Mouse (Mus musculus): Measurements from ENCODE around the gene Zfp385a. TPM values are rescaled to one million over a fixed set of nuclear protein-coding genes. Genes with fewer than 3 reads are reported as not detected.

The Zfp385a gene
- total RNA-seq, 4 experiments from 2014 or later, result 6.7 to 9.5 (median 8.8) TPM

DNA sequence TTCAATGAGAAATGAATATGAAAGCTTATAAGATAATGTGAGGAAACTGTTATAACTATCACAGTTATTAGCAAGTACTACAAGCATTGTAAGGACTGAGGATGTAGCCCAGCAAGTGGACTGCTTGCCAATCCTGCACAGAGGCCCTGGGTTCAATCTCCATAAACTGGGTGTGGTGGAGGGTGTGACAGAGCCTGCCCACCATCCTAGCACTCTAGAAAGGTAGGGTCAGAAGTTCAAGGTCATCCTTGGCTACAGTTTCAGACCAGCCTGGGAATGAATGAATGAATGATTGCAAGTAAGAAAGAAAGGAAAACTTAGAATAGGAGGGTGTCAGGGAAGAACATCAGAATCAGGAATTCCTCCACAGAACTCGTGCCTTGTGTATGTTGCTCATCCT, 23.9 kb upstream of the Zfp385a start:
- no peak for DNase-seq (ENCODE audit: low spot score)

DNA sequence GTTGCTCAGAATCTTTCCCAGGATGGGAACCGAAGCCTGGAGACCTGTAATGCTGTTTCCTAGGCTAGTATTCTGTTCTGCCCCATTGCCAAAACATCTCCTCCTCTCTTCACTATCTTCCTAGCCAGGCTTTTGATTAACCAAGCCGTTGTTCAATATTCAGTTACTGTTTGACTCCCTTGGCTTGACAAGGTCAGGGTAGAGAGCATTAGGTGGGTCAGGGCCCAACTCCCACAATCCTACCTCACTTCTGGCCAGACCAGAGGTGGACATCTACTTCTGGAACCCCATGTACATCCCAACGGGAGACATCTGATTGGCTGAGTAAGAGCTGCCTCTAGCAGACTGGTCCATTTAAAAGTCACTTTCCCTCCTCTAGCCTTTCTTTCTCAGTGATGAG, 23.1 kb upstream of the Zfp385a start:
- DNase-seq (ENCODE audit: low spot score), result no peak

DNA sequence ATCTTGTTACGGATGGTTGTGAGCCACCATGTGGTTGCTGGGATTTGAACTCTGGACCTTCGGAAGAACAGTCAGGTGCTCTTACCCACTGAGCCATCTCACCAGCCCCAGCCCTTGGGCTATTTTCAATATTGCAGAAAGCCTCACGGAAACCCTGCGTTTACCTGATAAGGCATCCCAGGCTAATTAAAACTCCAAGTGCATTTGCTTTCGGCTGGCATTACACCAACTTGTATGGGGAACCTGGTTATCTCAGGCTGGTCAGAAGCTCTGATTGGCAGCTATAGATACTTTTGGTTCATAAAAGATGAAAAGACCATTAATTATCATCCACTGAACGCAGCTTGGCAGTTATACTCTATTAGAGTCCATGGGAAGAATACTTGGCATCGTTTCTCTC, 22.4 kb upstream of the Zfp385a start:
- no peak for DNase-seq (ENCODE audit: low spot score)

DNA sequence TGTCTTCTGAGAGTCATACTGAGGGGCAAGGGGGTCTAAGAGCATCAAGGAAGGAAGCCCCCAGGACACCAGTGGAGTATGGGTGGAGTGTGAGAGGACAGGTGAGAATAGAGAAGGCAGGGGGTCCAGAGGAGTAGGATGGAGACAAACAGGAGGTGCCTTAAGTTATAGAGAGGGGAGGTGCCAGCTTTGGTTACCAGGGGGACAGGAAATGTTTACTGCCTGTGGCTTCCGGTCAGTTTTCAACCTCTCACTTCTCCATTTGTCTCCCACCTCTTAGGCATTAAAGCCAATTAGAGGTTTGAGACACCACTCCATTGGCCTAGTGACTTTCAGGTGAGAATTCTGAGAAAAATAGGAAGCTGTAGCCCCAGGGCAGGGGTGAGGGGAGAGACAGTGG, 21.4 kb upstream of the Zfp385a start:
- DNase-seq (ENCODE audit: low spot score), result no peak

DNA sequence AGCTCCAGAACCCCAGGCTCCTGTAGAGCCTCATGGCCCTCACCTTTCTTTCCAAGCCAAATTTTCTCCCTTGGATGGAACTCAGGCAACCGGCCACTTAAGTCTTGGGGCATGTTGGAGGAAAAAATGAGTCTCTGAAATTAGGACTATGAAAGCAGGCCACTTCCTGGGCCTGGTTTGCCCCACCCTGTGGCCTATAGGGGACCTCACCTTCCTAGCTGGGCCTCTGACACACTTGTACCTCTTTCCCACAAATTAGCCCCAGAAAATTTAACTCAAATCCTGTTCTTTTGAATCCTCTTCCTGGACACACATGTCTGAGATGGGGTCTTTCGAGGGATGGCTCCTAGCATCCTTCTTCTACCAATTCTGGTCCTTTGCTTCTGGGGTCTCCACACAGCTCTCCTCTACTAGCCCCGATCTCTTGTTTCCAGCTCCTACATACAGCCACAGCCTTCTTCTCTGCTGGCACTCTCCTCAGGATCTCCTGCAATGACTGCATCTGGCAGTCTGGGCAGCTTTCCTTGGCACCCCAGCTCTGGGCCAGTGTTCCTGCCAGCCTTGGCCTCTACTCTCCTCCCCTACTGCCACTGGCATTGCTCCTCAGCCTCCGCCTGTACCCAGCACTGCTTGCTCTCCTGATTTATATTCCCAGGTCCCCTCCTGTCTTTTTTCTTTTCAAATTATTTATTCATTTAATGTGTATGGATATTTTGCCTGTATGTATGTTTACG, 20.1 kb upstream of the Zfp385a start:
- no peak for DNase-seq (ENCODE audit: low spot score)

DNA sequence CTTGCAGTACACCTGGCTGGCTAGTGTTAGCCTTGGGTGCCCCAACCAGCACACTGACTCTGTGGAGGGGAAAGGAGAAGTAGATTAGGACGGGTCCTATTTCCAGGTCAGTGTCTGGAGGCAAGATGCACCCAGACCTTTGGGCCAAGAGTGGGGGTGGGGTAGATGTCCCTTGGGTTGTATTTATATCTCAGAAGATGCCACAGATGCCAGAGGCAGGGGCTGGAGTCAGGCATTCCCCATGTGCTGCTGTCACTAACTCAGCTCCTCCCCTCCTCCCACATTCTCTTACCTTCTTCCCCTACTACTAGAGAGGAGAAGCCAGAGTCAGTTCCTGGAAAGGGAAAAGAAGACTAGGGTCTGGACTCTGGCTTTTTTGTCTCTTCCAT, 19.2 kb upstream of the Zfp385a start:
- no peak for DNase-seq (ENCODE audit: low spot score)

DNA sequence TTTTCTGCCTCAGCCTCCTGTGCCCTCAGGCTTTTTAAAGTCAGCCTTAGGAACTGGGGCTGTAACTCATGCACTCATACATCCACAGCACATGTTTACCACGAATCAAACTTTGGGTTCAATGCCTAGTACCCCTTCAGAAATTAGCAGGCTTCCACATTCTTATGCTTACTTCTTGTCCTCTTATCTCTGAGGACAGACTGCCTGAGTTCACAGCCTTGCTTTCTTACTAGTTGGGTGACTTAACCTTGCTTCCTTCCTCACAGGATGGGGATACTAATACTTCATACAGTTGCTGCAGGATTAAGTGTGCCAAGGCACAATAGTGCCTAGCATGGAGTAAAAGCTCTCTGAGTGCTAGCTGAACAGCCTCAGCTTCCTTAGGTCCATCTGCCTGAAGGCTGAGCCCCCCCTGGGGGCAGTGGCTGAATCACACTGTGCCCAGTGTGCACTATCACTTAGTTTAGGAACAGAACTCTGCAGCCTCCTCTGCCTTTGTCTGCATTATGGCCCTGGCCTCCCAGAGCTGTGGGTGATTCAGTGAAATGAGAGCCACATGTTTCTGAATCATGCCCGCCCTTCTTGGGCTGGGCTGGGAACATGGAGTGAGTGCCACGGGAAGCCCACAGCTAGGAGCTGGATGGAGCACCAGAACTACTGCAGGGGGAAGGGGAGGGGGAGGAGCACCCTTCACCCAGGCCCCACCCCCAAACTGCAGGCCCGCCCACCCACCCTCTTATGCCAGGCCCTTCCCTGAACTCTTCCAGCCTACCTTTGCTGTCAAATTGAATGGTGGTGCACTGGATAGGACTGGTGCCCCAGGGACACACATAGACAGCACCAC, 18.6 kb upstream of the Zfp385a start:
- DNase-seq (ENCODE audit: low spot score), result no peak

DNA sequence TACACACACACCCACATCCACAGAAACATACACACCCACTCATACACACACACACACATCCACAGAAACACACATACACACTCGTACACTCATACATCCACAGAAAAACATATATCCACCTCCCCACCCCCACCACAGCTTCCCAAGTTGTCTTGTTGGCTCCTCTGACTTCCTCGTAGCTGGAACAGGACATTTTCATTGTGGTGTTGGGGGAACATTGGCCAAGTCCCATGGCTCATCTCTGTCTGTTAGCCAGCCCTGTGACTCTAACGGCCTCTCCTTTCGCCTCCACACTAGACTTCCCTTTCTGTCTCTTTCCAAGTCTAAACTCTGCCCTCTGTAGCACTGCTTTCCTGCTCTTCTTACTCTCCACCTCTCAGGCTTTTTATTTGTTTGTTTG, 17.9 kb upstream of the Zfp385a start:
- no peak for DNase-seq (ENCODE audit: low spot score)

DNA sequence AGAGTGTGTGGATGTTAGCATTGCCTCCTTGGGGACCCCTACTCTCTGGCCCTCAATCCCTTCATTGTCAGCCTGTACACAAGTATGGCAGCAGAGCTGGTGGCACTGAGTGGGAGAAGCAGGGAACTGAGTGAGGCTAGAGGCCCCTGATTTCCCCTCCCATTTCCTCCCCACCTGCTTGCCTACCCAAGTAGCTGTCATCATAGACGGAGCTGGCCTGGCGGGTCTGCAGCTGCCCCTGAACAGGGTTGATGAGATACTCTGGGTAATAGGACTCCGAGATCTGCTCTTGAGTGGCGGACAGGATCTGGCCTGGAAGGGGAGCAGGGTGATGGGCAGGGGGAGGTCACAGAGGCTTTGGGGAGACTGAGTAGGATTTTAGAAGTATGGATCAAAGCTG, 16.2 kb upstream of the Zfp385a start:
- no peak for DNase-seq (ENCODE audit: low spot score)

DNA sequence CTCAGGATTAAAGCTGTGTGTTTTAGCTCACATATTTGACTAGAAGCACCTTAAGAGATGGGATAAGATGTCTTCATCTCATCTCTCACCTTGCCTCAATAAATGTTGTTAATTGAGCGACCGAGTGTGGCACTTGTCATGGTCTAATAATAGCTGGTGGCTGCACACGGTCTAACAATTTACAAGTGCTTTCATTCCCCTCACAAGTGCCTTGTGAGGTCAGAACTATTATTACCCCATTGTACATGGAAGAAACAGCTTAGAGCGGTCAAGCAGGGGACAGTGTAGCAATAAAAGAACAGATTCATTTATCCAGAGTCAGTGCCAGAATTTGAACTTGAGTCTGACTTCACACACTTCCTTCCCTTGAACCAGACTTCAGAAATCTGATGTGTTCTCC, 15.5 kb upstream of the Zfp385a start:
- no peak for DNase-seq (ENCODE audit: low spot score)

DNA sequence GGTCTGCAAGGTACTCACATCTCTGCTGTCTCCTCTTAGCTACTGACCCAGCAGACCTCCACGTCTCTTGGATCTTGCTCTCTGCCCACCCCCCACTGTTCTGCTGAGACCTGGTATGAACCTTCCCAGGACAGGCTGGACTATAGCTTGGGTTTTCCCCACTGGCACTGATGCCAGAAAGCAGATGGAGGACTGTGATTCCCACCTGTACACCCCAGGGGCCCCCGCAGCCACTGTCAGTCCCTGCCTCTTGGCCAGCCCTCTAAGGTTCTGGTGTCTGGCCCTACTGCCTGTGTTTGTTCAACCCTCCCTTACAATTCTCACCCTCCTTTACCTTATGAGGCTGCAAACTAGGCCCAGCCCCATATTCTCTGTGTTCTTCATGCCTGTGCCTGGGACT, 14.8 kb upstream of the Zfp385a start:
- no peak for DNase-seq (ENCODE audit: low spot score)

DNA sequence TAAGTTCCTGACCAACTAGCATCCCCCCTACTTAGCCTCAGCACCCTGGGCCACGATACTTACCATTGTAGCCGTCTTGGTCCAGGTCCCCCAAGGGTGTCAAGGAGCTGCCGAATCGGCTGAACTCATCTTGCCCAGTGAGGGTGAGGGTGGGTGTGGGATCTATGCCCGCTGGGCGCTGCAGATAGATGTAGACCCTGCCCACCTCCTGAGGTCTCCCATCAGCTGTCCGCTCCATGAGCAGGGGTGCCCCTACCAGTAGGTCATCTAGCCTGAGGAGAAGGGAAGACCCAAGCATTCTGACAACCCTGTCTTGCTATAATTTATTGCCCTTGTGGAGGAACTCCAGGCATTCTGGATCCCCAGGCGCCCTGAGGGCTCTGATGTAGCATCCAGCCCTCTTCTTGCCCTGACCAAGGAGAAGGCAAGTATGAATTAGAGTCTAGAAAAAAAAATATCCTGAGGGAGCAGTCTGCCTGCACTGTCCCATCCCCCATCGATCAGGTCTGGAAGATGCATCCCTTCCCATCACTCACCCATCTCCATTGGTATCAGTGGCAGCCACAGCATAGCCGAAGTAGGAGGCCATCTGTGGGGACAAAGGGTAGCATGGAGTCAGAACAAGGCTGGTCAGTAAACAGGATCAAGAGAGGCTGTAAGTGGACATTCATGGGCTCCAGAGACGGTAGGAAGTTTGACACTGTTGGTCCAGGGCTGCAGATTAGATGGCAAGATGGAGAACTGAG, 13.8 kb upstream of the Zfp385a start:
- DNase-seq (ENCODE audit: low spot score), result no peak

DNA sequence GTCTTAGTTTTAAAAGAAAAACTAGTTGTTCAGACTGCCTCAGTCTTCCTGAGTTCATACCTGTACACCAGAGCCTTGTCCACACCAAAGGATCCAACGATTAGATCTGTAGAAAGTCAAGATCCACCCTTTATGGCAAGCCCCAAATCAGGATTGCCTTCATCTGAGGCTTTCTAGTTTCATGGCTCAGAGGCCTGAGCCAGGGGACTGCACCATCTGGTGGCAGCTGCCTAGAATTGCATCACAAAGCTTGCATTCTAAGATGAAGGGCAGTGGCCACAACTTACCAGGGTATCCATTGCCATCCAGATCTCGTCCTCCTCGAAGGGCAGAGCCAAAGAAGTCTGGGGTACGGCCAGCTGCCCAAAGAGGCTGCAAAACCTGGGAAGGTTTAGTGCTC, 13.0 kb upstream of the Zfp385a start:
- no peak for DNase-seq (ENCODE audit: low spot score)

DNA sequence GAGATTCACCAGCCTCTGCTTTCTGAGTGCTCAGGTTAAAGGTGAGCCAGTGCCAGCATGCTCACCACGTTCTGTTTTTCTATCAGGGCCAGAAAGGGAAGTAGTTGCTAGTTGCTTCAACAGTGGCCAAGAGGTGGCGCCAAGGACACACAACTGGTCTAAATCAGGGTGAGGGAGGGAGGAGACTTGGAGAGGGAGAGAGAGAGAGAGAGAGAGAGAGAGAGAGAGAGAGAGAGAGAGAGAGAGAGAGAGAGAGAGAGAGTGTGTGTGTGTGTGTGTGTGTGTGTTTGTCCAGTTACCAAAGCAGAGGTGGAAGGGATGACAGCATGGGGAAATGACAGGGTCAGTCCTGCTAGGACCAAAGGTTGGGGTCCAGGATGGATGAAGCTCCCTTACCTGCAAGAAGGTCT, 7.4 kb upstream of the Zfp385a start:
- DNase-seq (ENCODE audit: low spot score), result no peak

DNA sequence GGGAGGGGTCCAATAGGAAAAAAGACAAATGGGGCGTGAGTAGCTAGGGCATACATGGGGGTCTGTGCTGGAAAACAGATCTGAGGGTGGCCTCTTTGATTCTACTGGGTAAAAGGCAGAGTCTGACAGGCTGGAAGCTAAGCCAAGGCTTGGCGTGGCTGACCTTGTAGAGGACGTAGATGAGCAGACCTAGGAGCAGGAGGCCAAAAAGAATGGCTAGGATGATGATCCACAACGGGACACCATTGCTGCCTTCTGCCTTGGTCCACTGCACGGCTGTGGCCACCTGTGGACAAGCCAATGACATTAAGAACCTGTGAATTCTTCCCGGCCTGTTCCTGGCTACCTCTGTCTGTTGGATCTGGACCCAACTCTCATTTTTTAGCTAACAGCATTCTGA, 5.9 kb upstream of the Zfp385a start:
- no peak for DNase-seq (ENCODE audit: low spot score)

DNA sequence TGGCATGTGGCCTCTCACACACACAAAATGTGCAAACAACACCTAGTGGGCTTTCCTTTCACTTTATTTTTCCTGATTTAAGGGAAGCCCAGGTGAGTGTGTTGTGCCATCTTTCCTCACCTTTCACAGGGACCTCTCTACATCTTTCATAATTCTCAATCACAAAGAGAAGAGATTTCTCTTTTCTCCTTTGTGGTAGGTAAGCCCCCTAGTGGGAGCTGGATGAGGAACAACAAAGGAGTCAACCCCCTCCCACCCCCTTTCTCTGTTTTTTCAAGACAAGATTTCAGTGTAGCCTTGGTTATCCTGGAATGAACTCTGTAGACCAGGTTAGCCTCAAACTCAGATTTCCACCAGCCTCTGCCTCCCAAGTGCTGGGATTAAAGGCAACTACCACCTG, 3.7 kb upstream of the Zfp385a start:
- no peak for DNase-seq (ENCODE audit: low spot score)

DNA sequence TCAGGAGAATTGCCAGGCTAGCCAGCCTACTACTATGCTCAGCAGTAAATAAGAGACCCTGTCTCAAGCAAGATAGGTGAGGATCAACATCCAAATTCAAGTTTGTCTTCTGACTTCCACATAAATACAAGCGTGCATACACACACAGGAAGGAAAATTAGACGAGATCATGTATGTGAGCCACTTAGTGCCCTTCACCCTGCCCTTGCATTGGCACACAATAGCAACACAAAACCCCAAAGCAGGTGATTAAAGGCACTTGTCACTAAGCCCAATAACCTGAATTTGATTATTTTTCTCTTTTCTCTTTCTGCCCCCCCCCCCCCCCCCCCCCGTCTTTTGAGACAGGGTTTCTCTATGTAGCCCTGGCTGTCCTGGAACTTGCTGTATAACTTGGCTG, 3.1 kb upstream of the Zfp385a start:
- no peak for DNase-seq (ENCODE audit: low spot score)

DNA sequence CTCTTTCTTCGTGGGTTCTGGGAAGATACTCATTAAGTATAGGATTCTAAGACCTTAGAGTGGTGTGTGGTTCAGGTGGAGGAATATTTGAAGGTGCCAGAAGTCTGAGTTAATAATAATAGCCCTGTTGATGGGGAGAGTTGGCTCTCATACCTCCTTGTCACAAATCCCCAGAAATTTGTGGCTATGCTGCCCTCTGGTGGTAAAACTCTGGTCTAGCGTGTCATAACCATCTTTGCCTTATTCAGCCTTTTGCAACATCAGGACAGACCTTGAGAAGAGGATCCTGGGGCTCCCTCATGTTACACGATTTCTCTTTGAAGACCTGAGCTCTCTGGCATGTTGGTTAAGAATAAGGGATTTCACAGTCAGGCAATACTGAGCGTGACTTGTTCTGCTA, 2.5 kb upstream of the Zfp385a start:
- peak; percentile 84 for DNase-seq (ENCODE audit: low spot score)

DNA sequence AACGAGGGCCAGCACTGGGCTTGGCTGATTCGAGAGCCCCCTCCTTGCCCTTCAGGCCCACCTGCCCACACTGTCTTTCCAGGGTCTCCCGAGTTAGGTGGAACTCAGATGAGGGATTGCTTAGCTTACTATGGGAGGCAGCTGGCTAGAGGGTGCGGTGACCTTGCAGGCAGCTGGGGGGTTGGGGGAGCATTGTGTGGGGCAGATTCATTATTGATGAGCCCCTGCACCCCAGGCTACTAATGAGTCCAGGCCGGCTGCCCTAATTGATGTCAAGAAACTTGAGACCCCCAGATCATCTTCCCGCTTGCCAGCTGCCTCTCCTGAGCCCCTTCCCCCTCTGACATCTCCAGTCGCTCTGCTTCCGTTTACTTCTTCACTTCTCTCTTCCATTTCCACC, 1.7 kb upstream of the Zfp385a start:
- DNase-seq (ENCODE audit: low spot score), result no peak

DNA sequence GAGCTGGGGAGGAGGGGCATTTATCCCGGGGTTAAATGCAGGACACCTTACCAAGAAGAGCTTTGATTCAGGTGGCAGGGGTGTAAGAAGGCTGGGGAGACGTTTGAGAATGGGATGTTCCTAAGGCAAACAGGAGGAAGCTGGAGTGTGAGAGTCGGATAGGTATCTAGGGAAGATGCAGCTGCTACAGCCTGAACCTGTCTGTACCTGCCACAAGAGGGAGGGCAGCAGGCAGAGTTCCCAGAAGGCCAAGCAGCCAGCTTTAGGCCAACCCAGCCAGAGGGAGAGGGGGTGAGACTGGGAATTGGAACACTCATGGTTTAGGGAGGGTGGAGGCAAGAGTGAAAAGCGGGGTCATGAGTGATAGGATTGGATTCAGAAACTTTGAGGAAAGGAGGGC, 893 bp upstream of the Zfp385a start:
- no peak for DNase-seq (ENCODE audit: low spot score)

DNA sequence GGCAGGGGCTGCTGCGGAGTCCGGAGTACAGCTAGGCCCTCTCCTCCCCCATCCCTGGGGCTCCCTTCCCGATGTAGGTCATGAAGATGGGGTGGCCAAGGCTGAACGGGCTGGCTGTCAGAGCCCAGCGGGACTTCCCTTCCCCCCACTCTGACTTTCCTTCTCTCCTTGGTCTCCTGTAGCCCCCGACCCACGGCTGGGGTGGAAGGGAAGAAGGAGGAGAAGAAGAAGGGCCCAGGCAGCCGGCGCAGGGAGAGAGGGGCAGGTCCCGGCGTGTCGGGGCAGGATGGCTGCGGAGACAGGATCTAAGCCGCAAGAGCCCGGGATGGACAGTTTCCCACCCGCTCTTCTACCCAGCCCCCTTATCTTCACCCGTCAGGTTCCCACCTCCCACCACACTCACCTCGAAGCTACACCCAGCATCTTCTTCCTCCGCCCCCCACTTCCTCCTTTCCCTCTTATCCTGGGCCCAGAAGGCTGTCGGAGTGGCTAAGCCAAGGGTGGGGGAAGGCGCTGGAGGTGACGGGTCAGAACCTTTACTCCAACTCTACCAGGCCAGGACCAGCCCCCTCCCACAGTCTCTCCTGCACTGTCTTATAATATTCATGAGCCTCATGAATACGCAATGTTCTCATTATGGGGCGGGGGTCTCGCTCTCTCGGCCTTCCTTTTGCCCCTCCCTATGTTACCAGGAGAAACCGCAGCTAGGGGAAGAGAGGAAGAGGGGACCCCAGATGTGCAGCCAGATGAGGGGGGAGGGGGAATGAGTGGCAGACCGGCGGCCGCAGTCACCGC, 530 bp downstream of the Zfp385a start:
- DNase-seq (ENCODE audit: low spot score), result no peak

DNA sequence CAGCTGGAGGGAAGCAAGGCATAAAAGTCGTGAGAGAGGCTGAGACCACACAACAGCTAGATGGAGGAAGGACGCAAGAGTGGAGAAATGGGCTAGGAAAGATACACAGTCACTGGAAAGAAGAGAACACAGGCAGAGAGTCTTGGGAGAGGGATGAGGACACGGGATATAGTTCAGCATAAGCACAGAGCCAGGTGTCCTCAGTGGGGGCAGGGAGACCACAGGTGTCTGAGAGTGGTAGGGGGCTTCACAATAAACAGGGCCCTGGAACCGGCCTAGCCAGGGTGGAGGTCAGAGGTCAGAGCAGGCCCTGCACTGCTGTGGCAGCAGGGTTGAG, 1.1 kb downstream of the Zfp385a start:
- no peak for DNase-seq (ENCODE audit: low spot score)

All from heart, adult 8-10 months (tissue).